Mouse (Mus musculus) liver, postnatal 0 days (tissue): ENCODE measurements at regions not wholly inside any gene's neighbourhood (a gene's known extent, or its start where the extent isn't known, plus 50 kb on each side); places are given as distances from the start of the nearest gene placed in this dataset.

Experiments used
- CTCF ChIP-seq: sonication (generic); IDR thresholded peaks from 2 replicates; pipeline ENCODE4 v1.5.1; 2016; ENCODE audit warnings: antibody characterized with exemption, low read depth
- EP300 ChIP-seq: IDR thresholded peaks from 2 replicates; pipeline ENCODE4 v1.6.1; 2016; ENCODE audit warnings: antibody characterized with exemption, low read depth, mild to moderate bottlenecking

GRCm38 (mm10) chr4:93990273-93990869 is 566.0 kb upstream of the Gm10306 start:
- TF ChIP-seq CTCF, result no peak
- no peak for TF ChIP-seq EP300
